Mouse (Mus musculus) G1E (cell line): ENCODE measurements at regions not wholly inside any gene's neighbourhood (a gene's known extent, or its start where the extent isn't known, plus 50 kb on each side); places are given as distances from the start of the nearest gene placed in this dataset.

Experiments used
- CTCF ChIP-seq: IDR thresholded peaks from 2 replicates; pipeline ENCODE4 v1.5.1; 2012; ENCODE audit warnings: low read depth, low read length, inconsistent platforms, mixed read lengths
- GATA1 ChIP-seq: IDR thresholded peaks from 2 replicates; pipeline ENCODE4 v1.6.1; 2012; ENCODE audit warnings: borderline replicate concordance, low read length, inconsistent platforms, mixed read lengths
- TAL1 ChIP-seq: conservative IDR thresholded peaks from 2 replicates; pipeline ENCODE4 v1.6.1; 2012; ENCODE audit warnings: low read depth, low read length, inconsistent platforms, mixed read lengths

DNA sequence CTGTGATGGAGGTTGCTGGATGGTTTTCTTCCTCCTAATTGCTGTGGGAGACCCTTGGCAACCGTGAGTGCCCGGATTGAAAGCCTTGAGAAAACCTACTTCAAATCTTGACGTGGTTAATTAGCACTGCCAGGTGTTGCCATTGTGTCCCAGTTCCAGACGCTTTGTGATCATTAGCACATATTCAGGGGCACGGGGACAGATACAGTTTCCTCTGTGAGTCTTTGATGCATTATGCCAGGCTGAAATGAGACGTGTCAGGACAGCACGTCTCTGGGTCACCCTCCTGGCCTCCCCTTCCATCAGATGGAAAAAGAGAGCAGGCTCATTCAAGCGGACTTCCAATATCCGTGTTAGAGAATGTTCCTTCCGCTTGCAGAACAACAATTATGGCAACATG is 198.2 kb downstream of the Rchy1 start:
- TF ChIP-seq TAL1 (no peak), CTCF (no peak), GATA1 (no peak)
